Mouse (Mus musculus) midbrain, postnatal 0 days (tissue): ENCODE data around the gene Myh7. TPM values are rescaled to one million over a fixed set of nuclear protein-coding genes. Genes with fewer than 3 reads are reported as not detected.
"Not testable (repeated sequence)": the region's sequence is repeated elsewhere in the genome, so short reads cannot be mapped to it uniquely, and the experiment has no call there.

ENCODE experiments used
- ATAC-seq: fragments of 200-750 bp; cut with Nextera tagmentation; 2 replicates; pipeline ENCODE4 v1.8.0; 2017; ENCODE audit warnings: moderate number of reproducible peaks, mild to moderate bottlenecking, moderate TSS enrichment, moderate library complexity; ENCODE audit not compliant: low FRiP score
- DNase-seq: peaks from one replicate; pipeline ENCODE4 v3.0.0-alpha.2; 2015; ENCODE audit warnings: low spot score
- H3K27ac ChIP-seq: fragments of 300-500 bp; sonication (generic); 2 replicates; pipeline ENCODE4 v1.5.1; 2014; ENCODE audit warnings: low read depth, mild to moderate bottlenecking, low read length, mixed read lengths
- H3K27me3 ChIP-seq: fragments of 300-500 bp; sonication (generic); 2 replicates; pipeline ENCODE4 v1.6.1; 2014; ENCODE audit warnings: low read length, control low read depth, mixed read lengths; ENCODE audit not compliant: insufficient read depth
- H3K36me3 ChIP-seq: fragments of 300-500 bp; sonication (generic); 2 replicates; pipeline ENCODE4 v1.6.1; 2014; ENCODE audit warnings: low read length, control low read depth, mixed read lengths; ENCODE audit not compliant: insufficient read depth
- H3K4me1 ChIP-seq: fragments of 300-500 bp; sonication (generic); 2 replicates; pipeline ENCODE4 v1.6.1; 2014; ENCODE audit warnings: mild to moderate bottlenecking, control low read depth, antibody characterized with exemption, low read length, mixed read lengths; ENCODE audit not compliant: insufficient read depth
- H3K4me2 ChIP-seq: fragments of 300-500 bp; sonication (generic); 2 replicates; pipeline ENCODE4 v1.6.1; 2014; ENCODE audit warnings: low read depth, mild to moderate bottlenecking, low read length, mixed read lengths; ENCODE audit not compliant: poor library complexity, severe bottlenecking
- H3K4me3 ChIP-seq: fragments of 300-500 bp; sonication (generic); 2 replicates; pipeline ENCODE4 v1.5.1; 2014; ENCODE audit warnings: low read depth, mild to moderate bottlenecking, low read length, moderate library complexity
- H3K9ac ChIP-seq: fragments of 300-500 bp; sonication (generic); replicated peaks from 2 replicates; pipeline ENCODE4 v1.6.1; 2014; ENCODE audit warnings: mild to moderate bottlenecking, low read length, moderate library complexity, mixed read lengths; ENCODE audit not compliant: poor library complexity, severe bottlenecking
- H3K9me3 ChIP-seq: fragments of 300-500 bp; sonication (generic); 2 replicates; pipeline ENCODE4 v1.6.1; 2016; ENCODE audit warnings: low read length, control low read depth
- CTCF ChIP-seq: IDR thresholded peaks from 2 replicates; pipeline ENCODE4 v1.5.1; 2016; ENCODE audit warnings: antibody characterized with exemption, mild to moderate bottlenecking
- WGBS: fragments of 180-500 bp; shearing (Covaris S2); extraction: QIAGEN DNeasy Blood & Tissue Kit; methylation state at CpG from one replicate; pipeline ENCODE4 v1.1.7; 2014; 5-methylcytosine and 5-hydroxymethylcytosine counted together
- polyA plus RNA-seq: library from polyadenylated mRNA; unstranded; fragments of >200 nt; fragmentation: Nextera tagmentation; extraction: Ambion mirVana; gene quantifications from 2 replicates; pipeline ENCODE4 v1.2.1, GENCODE M21; 2015
- total RNA-seq: library from RNA; depleted of rRNA; stranded (reverse); fragments of >200 nt; gene quantifications from 2 replicates; pipeline ENCODE4 v1.2.3, GENCODE M21; 2014

Myh7 gene
- total and polyA plus RNA-seq, 2 experiments from 2014 or later: 3.2 to 9.6 TPM

DNA sequence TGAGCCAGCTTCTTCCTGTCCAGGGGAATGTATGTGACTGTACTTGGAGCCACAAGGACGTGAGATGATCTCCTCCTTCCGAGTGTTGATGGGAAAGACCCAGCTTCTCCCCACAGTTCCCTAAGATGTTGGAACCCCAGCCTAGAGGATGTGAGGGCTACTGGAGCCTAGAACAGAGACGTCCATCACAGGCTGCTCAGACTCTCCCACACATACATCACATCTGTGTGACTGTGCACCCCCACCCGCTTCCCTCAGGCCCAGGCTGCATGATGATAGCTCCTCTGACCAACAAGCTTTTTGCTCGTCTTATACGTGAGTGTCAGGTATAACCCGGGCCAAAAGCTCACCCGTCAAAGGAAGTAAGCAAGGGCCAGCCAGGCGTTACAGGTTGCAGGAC lies 45.6 kb downstream of the Myh7 start:
- Histone ChIP-seq H3K27ac (no peak overlapping the region), H3K36me3 (no peaks in the 10 kb centered on the region), H3K4me2 (no peak overlapping the region), H3K9me3 (no peaks in the 10 kb centered on the region), H3K9ac (no peak overlapping the region), H3K27me3 (no peaks in the 10 kb centered on the region), H3K4me3 (no peak overlapping the region), H3K4me1 (no peaks in the 10 kb centered on the region)
- DNase-seq (no peak), ATAC-seq (no peak)
- 91% methylated on average over 9 of the region's 9 CpGs for WGBS
- no peak for TF ChIP-seq CTCF

DNA sequence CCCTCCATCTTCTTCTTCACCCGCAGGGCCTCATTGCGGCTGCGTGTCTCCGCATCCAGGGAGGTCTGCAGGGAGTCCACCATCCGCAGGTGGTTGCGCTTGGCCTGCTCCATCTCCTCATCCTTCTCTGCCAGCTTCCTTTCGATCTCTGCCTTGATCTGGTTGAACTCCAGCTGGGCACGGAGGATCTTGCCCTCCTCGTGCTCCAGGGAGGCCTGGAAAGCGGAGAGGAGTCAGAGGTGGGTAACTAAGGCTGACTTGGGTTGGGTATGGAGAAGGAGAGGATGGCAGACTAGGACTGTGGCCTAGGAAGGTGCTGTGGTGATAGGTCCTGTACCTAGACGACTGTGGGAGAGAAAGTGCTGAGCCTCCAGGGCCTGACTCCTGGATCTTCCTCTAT lies 47.4 kb downstream of the Myh7 start:
- not testable (repeated sequence) for DNase-seq, H3K36me3 ChIP-seq, H3K27me3 ChIP-seq, ATAC-seq, H3K9me3 ChIP-seq, H3K4me1 ChIP-seq, H3K4me2 ChIP-seq, H3K4me3 ChIP-seq, H3K27ac ChIP-seq, H3K9ac ChIP-seq
- WGBS: 89% methylated on average over 7 of the region's 11 CpGs

DNA sequence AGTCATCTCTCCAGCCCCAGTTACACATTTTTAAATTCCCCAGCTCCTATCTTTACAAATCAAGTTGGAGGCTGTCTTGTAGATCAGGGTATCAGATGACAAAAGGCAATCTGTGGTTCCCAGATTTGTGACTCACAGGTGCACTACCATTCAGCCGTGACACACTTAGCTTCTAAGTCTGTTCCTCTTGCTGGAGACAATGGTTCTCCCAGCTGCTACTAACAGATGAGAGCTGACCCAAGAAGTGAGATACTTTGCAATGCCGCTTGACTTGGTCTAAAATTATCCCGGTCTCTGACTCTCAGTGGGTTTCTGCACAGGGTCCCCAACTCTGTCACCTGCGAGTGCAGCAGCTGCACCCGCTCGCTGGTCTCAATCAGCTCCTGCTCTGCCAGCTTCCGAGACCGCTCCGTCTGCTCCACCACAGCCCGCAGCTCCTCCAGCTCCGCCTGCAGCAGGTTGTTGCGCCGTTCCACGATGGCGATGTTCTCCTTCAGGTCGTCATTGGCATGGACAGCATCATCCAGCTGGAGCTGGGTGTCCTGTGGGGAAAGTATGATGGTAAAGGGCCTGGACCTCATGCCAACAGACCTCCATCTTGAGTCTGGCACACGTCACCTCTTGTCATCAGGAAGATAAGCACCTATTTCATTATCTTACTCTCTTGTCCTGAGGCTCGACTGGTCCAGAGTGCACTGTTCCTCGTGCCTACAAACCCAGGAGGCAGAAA lies 48.3 kb downstream of the Myh7 start:
- H3K4me1 ChIP-seq: no peaks in the 10 kb centered on the region
- no peak overlapping the region for H3K27ac ChIP-seq
- H3K36me3 ChIP-seq: no peaks in the 10 kb centered on the region
- H3K4me2 ChIP-seq: no peak overlapping the region
- H3K9me3 ChIP-seq: no peaks in the 10 kb centered on the region
- H3K4me3 ChIP-seq: no peak overlapping the region
- DNase-seq: no peak
- ATAC-seq: no peak
- no peak for TF ChIP-seq CTCF
- H3K27me3 ChIP-seq: no peaks in the 10 kb centered on the region
- H3K9ac ChIP-seq: no peak overlapping the region
- WGBS: 86% methylated on average over 19 of the region's 19 CpGs

DNA sequence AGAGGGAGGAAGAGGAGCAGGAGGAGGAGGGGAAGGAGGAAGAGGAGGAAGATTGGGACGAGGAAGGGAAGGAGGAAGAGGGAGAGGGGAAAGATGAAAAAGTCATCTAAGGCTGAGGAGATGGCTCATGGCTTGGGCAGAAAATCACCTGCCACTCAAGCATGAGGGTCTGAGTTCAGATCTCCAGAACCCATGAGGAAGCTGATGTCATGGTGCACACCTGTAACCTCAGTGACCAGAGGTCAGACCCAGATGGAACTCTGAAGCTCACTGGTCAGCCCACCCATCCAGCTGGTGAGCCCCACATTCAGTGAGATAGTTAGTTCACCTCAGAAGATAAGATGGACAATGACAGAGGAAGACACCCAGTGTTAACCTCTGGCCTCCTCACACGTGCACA lies 49.5 kb downstream of the Myh7 start:
- no peaks in the 10 kb centered on the region for H3K4me1 ChIP-seq
- no peak overlapping the region for H3K9ac ChIP-seq
- H3K9me3 ChIP-seq: no peaks in the 10 kb centered on the region
- WGBS: 74% methylated on average over 2 of the region's 2 CpGs
- TF ChIP-seq CTCF: no peak
- no peaks in the 10 kb centered on the region for H3K36me3 ChIP-seq
- DNase-seq: no peak
- no peak for ATAC-seq
- H3K27me3 ChIP-seq: no peaks in the 10 kb centered on the region
- H3K4me2 ChIP-seq: no peak overlapping the region
- H3K4me3 ChIP-seq: no peak overlapping the region
- H3K27ac ChIP-seq: no peak overlapping the region

DNA sequence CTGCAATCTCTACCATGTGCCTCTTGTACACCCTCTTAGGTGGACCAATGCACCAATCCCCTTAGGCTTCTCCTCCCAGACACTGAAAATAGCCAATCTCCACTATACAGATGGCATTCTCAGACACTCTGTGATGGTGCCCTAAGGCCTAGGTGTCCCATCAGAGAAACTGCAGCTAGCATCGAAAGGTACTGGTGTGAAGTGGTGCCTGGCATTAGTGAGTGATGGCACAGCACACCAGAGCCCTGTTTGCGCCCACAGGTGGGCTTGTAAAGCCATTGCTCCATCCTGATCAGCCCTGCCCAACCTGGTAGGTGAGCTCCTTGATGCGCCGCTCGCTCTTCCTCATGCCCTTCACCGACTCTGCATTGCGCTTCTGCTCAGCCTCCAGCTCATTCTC lies 50.5 kb downstream of the Myh7 start:
- Histone ChIP-seq H3K27me3 (no peaks in the 10 kb centered on the region), H3K27ac (no peak overlapping the region), H3K4me3 (no peak overlapping the region), H3K4me1 (no peaks in the 10 kb centered on the region), H3K9ac (no peak overlapping the region), H3K36me3 (no peaks in the 10 kb centered on the region), H3K9me3 (no peaks in the 10 kb centered on the region), H3K4me2 (no peak overlapping the region)
- DNase-seq (no peak), ATAC-seq (no peak)
- WGBS: 98% methylated on average over 7 of the region's 7 CpGs
- TF ChIP-seq CTCF: no peak

DNA sequence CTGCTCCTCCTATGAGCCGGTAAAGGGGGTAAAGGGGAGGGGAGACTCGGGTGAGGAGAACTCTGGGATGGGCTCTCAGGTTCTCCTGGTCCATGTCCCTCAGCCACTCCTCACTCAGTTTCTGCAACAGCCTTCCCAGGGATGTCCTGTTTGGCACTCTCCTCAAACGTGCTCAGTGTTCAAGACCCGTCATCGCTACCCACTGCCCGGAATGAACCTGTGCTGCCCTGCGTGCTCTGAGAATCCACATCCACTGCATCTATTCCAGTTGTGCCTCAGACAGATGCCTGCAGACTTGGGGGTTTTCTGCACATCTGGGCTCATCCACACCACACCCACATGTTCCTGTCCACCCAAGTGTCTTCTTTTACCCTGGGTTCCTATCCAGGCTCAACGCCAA lies 51.9 kb downstream of the Myh7 start:
- Histone ChIP-seq H3K27ac (no peak overlapping the region), H3K9me3 (no peaks in the 10 kb centered on the region), H3K27me3 (no peaks in the 10 kb centered on the region), H3K36me3 (no peaks in the 10 kb centered on the region), H3K9ac (no peak overlapping the region), H3K4me1 (no peaks in the 10 kb centered on the region), H3K4me3 (no peak overlapping the region), H3K4me2 (no peak overlapping the region)
- TF ChIP-seq CTCF: no peak
- DNase-seq (no peak), ATAC-seq (no peak)
- WGBS: 90% methylated on average over 8 of the region's 8 CpGs
